Mouse (Mus musculus) heart, adult 8-10 months (tissue): ENCODE measurements around the gene Slc6a15. TPM values are rescaled to one million over a fixed set of nuclear protein-coding genes. Genes with fewer than 3 reads are reported as not detected.

Source experiments
- DNase-seq: peaks from one replicate; pipeline ENCODE4 v3.0.0; 2022; ENCODE audit warnings: low spot score
- total RNA-seq, 4 experiments: library from RNA; stranded (reverse); gene quantifications; 2 replicates each; pipeline ENCODE4 v1.2.4; 2022

The Slc6a15 gene
- under 1 TPM; 0.28 to 0.38 (median 0.31) TPM for total RNA-seq

GRCm38 (mm10) chr10:103367371-103368295 lies at the start of gene Slc6a15:
Gene Slc6a15 (plus strand): TSS chr10:103367783.
- DNase-seq, result no peak

- DNase-seq, result no peak
Measured at GRCm38 (mm10) chr10:103321941-103322340, 45.6 kb upstream of the Slc6a15 start.

GRCm38 (mm10) chr10:103323386-103323785 lies 44.2 kb upstream of the Slc6a15 start:
- no peak for DNase-seq

DNA sequence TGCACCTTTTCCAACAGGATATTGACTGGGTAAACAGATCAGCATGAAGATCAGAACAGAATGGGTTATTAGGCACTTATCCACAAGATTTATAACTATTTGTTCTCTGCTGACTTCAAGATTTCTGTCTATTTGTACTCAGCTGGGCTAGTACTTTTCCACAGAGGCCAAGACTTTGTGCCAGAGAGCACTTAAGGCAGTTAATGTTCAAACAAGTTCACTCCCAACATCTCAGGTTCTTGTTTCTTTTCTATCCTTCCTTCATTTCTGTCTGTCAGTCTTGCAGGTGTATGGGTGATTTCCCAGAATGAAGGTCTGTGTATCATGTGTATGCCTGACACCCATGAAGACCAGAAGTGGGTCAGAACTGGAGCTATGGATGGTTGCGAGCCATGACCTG lies 33.3 kb upstream of the Slc6a15 start:
- DNase-seq, result no peak

DNA sequence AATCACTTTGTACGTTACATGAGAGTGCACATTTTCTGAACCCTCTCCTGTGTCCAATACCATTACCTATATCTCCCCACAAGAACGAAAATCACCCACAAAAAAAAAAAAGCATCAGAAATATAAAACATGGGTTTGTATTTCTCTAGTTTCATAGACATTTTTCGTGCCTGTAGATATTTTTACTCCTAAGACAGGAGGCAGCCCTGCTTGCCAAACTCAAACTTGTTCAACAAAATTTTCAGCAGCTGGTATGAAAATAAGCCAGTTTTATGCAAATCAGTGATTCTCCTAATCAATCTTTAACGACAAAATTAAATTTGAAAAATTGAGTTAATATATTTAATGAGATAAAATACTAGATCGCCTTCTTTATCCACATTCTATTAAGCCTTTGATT lies 27.7 kb upstream of the Slc6a15 start:
- no peak for DNase-seq

DNA sequence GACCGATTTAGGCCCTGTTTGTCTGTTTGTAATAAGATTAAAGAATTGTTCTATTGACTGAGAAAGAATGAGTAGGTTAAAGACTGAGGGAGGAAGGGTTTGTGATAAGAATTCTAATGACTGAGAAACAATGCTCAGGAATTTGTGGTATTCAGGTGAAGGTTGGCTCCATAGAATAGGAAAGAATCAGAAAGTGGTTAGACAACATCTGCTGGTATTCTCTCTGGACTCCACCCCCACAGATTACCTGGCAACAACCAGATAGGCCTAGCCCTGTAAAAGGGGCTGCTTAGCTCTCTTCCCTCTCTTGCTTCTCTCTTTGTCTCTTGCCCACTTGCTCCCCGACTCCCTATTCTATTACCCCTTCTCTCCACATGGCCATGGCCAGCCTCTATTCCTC lies 20.8 kb upstream of the Slc6a15 start:
- no peak for DNase-seq

GRCm38 (mm10) chr10:103368296-103369080 lies 905 bp downstream of the Slc6a15 start:
- no peak for DNase-seq

DNA sequence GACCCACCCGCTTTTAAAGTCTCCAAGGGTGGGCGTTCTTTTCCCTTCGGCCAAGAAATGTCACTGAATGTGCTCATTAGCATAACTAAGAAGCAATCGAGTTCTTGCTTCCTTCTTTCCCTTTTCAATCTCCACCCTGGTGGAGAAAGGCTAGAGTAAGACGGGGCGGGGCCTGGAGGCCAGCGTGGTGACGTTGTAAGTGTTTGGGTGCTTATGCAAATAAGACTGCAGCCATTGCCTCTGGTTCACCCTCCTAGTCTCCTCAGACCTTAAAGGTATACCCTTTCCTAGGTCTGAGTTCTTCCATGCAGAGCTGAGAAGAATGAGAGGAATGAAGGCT lies 1.5 kb downstream of the Slc6a15 start:
- no peak for DNase-seq

GRCm38 (mm10) chr10:103402171-103402570 lies 34.6 kb downstream of the Slc6a15 start:
- no peak for DNase-seq

DNA sequence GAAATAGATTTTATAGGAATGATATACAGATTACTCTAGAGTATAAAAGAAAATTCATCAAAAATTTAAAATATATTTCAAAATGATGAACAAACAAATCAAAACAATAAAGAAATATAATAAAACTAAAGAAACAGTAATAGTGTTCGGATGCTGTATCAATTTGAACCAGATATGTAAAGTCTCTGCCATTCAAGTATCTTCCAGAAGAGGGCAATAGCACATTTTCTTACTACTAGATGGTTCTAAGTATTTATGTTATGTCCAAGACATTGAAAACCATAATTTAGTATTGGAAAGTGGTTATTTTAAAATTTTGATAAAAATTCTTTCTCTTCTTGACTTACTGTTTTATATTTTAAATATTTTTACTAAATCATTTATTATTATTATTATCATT lies 60.1 kb downstream of the Slc6a15 start:
- no peak for DNase-seq

- no peak for DNase-seq
Measured at GRCm38 (mm10) chr10:103442588-103442987, 75.0 kb downstream of the Slc6a15 start.

- DNase-seq, result peak; percentile 10
Measured at GRCm38 (mm10) chr10:103443070-103443469, 75.5 kb downstream of the Slc6a15 start.

DNA sequence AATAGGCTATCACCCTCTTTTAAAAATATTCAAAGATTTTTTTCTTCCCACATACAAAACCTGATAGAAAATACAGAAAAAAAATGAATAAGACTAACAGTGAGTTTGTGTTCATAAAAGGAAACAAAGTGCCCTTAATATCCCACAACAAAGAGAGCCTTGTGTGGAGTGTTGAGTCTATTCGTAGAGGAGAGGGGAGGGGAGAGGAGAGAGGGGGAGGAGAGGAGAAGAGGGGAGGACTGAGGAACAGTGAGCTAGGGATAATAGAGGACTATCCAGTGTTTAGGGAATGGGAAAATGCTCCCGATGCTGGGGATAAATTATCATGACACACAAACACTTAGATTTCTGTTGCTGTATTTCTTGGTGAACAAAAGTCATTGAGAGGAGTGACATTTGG lies 80.8 kb downstream of the Slc6a15 start:
- no peak for DNase-seq

DNA sequence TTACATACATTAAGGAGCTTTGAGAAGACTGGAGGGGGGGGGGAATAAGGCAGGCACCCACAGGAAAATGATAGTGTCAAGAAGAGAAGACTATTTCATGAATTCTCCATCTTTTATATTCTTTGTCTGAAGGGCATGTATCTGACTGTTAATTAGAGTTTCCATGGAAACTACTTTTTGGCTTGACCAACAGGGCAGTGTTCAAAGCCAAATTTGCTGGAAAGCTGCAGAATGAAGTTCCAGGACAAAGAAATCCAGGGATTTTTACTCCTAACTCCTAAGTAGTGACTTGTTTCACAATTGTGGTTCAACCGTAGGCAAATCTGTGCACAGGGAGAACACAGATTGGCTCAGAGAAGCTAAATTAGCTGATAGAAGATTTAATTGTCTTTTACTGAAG lies 90.3 kb downstream of the Slc6a15 start:
- DNase-seq, result no peak

Other genes starting within 250 kb of the Slc6a15 start
- gene Lrriq1, start 131.5 kb upstream of the Slc6a15 start, total RNA-seq, result not detected